Mouse (Mus musculus) embryonic facial prominence, embryonic 10.5 days (tissue): ENCODE results near the gene Cnot3. TPM values are rescaled to one million over a fixed set of nuclear protein-coding genes. Genes with fewer than 3 reads are reported as not detected.
A peak's percentile ranks its signal among the peaks of the same experiment; 100 is the strongest.

Experiments used
- DNase-seq: peaks from one replicate; pipeline ENCODE4 v3.0.0-alpha.2; 2017; ENCODE audit warnings: low spot score
- H3K27ac ChIP-seq: fragments of 300-500 bp; sonication (generic); replicated peaks from 2 replicates; pipeline ENCODE4 v1.5.1; 2016; ENCODE audit warnings: mild to moderate bottlenecking
- H3K27me3 ChIP-seq: fragments of 300-500 bp; sonication (generic); replicated peaks from 2 replicates; pipeline ENCODE4 v1.6.1; 2016; ENCODE audit warnings: low read depth, mild to moderate bottlenecking; ENCODE audit not compliant: poor library complexity, severe bottlenecking
- H3K36me3 ChIP-seq: fragments of 300-500 bp; sonication (generic); replicated peaks from 2 replicates; pipeline ENCODE4 v1.6.1; 2016; ENCODE audit warnings: mild to moderate bottlenecking, moderate library complexity
- H3K4me1 ChIP-seq: fragments of 300-500 bp; sonication (generic); 2 replicates; pipeline ENCODE4 v1.6.1; 2016
- H3K4me3 ChIP-seq: fragments of 300-500 bp; sonication (generic); 2 replicates; pipeline ENCODE4 v1.5.1; 2016; ENCODE audit warnings: mild to moderate bottlenecking, moderate library complexity
- H3K9me3 ChIP-seq: fragments of 300-500 bp; sonication (generic); 2 replicates; pipeline ENCODE4 v1.6.1; 2016; ENCODE audit warnings: mild to moderate bottlenecking
- WGBS: fragments of 180-500 bp; shearing (Covaris S2); methylation state at CpG from one replicate; pipeline ENCODE4 v1.1.7; 2016; 5-methylcytosine and 5-hydroxymethylcytosine counted together
- polyA plus RNA-seq: library from polyadenylated mRNA; unstranded; fragments of >200 nt; fragmentation: Nextera tagmentation; extraction: Ambion mirVana; gene quantifications from 2 replicates; pipeline ENCODE4 v1.2.1, GENCODE M21; 2016

Gene Cnot3
- polyA plus RNA-seq, 1 experiment from 2014 or later = 88.0 TPM

GRCm38 (mm10) chr7:3664524-3665214 lies 19.6 kb downstream of the Cnot3 start:
- Histone ChIP-seq H3K4me1 (peaks cover 36% of the 10 kb centered on the region), H3K4me3 (peak overlapping the region; percentile 83), H3K27ac (peak overlapping the region; percentile 88), H3K9me3 (no peaks in the 10 kb centered on the region), H3K36me3 (peaks cover 41% of the 10 kb centered on the region), H3K27me3 (no peaks in the 10 kb centered on the region)
- 38% methylated on average over 15 of the region's 15 CpGs for WGBS
- DNase-seq = peak; percentile 44

- Histone ChIP-seq H3K27me3 (no peaks in the 10 kb centered on the region), H3K9me3 (no peaks in the 10 kb centered on the region), H3K27ac (peak within 1 kb of the TSS; percentile 88), H3K4me1 (peaks cover 36% of the 10 kb centered on the region), H3K36me3 (peaks cover 33% of the 10 kb centered on the region), H3K4me3 (peak within 1 kb of the TSS; percentile 83)
- peak; percentile 93 for DNase-seq
- WGBS = 5% methylated on average over 45 of the region's 45 CpGs
These were observed 20.4 kb downstream of the Cnot3 start, which contains the start of gene Leng1 for GRCm38 (mm10) chr7:3665215-3666114. Gene Leng1 (minus strand): TSS chr7:3665840.

- Histone ChIP-seq H3K27me3 (no peaks in the 10 kb centered on the region), H3K4me1 (peaks cover 36% of the 10 kb centered on the region), H3K4me3 (peak overlapping the region; percentile 37), H3K27ac (peak overlapping the region; percentile 62; the same call in 1 of the 2 replicates), H3K9me3 (no peaks in the 10 kb centered on the region), H3K36me3 (peaks cover 18% of the 10 kb centered on the region)
- WGBS = 15% methylated on average over 14 of the region's 14 CpGs
- DNase-seq = peak; percentile 32
These were observed 21.9 kb downstream of the Cnot3 start for GRCm38 (mm10) chr7:3666921-3667391.

GRCm38 (mm10) chr7:3674507-3675227 lies 29.6 kb downstream of the Cnot3 start:
- Histone ChIP-seq H3K27me3 (no peaks in the 10 kb centered on the region), H3K36me3 (peaks cover 17% of the 10 kb centered on the region), H3K9me3 (no peaks in the 10 kb centered on the region), H3K4me1 (no peaks in the 10 kb centered on the region), H3K4me3 (0 out of 2 replicates have a peak overlapping the region, but pooled peaks have one; percentile 1), H3K27ac (no peak overlapping the region)
- DNase-seq = peak; percentile 83
- WGBS = 74% methylated on average over 10 of the region's 10 CpGs

- H3K27me3 ChIP-seq = no peaks in the 10 kb centered on the region
- no peak for DNase-seq
- H3K4me1 ChIP-seq = no peaks in the 10 kb centered on the region
- no peak overlapping the region for H3K27ac ChIP-seq
- H3K4me3 ChIP-seq = no peak overlapping the region
- H3K36me3 ChIP-seq = peaks cover 19% of the 10 kb centered on the region
- 73% methylated on average over 3 of the region's 3 CpGs for WGBS
- no peaks in the 10 kb centered on the region for H3K9me3 ChIP-seq
These were observed 30.1 kb downstream of the Cnot3 start for GRCm38 (mm10) chr7:3675228-3675548.

- no peaks in the 10 kb centered on the region for H3K9me3 ChIP-seq
- H3K36me3 ChIP-seq = peaks cover 27% of the 10 kb centered on the region
- no peak overlapping the region for H3K27ac ChIP-seq
- H3K4me1 ChIP-seq = no peaks in the 10 kb centered on the region
- H3K27me3 ChIP-seq = no peaks in the 10 kb centered on the region
- peak overlapping the region; percentile 23; the same call in 1 of the 2 replicates for H3K4me3 ChIP-seq
- DNase-seq = no peak
- WGBS = 90% methylated on average over 12 of the region's 12 CpGs
These were observed 31.3 kb downstream of the Cnot3 start for GRCm38 (mm10) chr7:3676371-3676770.

- H3K4me3 ChIP-seq = peak within 1 kb of the TSS; percentile 23
- 56% methylated on average over 9 of the region's 9 CpGs for WGBS
- H3K9me3 ChIP-seq = no peaks in the 10 kb centered on the region
- H3K27ac ChIP-seq = no peak within 1 kb of the TSS
- H3K4me1 ChIP-seq = no peaks in the 10 kb centered on the region
- no peak for DNase-seq
- H3K27me3 ChIP-seq = no peaks in the 10 kb centered on the region
- H3K36me3 ChIP-seq = peaks cover 29% of the 10 kb centered on the region
These were observed 32.3 kb downstream of the Cnot3 start, which contains the start of gene Tmc4 for GRCm38 (mm10) chr7:3677342-3677741. Gene Tmc4 (minus strand): TSS chr7:3677553.

GRCm38 (mm10) chr7:3683908-3684550 lies 39.0 kb downstream of the Cnot3 start:
- Histone ChIP-seq H3K4me3 (no peak overlapping the region), H3K27ac (no peak overlapping the region), H3K4me1 (no peaks in the 10 kb centered on the region; the same call in 1 of the 2 replicates), H3K36me3 (peaks cover 76% of the 10 kb centered on the region), H3K27me3 (no peaks in the 10 kb centered on the region), H3K9me3 (no peaks in the 10 kb centered on the region)
- no peak for DNase-seq
- WGBS = 87% methylated on average over 10 of the region's 10 CpGs

- no peak overlapping the region for H3K27ac ChIP-seq
- H3K9me3 ChIP-seq = no peaks in the 10 kb centered on the region
- DNase-seq = no peak
- no peak overlapping the region for H3K4me3 ChIP-seq
- 93% methylated on average over 8 of the region's 8 CpGs for WGBS
- no peaks in the 10 kb centered on the region; the same call in 1 of the 2 replicates for H3K4me1 ChIP-seq
- H3K27me3 ChIP-seq = no peaks in the 10 kb centered on the region
- H3K36me3 ChIP-seq = peaks cover 74% of the 10 kb centered on the region
These were observed 39.6 kb downstream of the Cnot3 start for GRCm38 (mm10) chr7:3684698-3685097.

GRCm38 (mm10) chr7:3685400-3686187 lies 40.5 kb downstream of the Cnot3 start:
- H3K9me3 ChIP-seq = no peaks in the 10 kb centered on the region
- peaks cover 76% of the 10 kb centered on the region for H3K36me3 ChIP-seq
- H3K27ac ChIP-seq = no peak overlapping the region
- no peak overlapping the region for H3K4me3 ChIP-seq
- no peaks in the 10 kb centered on the region; the same call in 1 of the 2 replicates for H3K4me1 ChIP-seq
- H3K27me3 ChIP-seq = no peaks in the 10 kb centered on the region
- no peak for DNase-seq
- 81% methylated on average over 31 of the region's 31 CpGs for WGBS

- Histone ChIP-seq H3K27me3 (no peaks in the 10 kb centered on the region), H3K4me3 (peak overlapping the region; percentile 85), H3K9me3 (no peaks in the 10 kb centered on the region), H3K36me3 (peaks cover 49% of the 10 kb centered on the region), H3K27ac (peak overlapping the region; percentile 95), H3K4me1 (peaks cover 25% of the 10 kb centered on the region)
- WGBS = 35% methylated on average over 3 of the region's 3 CpGs
- no peak for DNase-seq
These were observed 46.9 kb downstream of the Cnot3 start for GRCm38 (mm10) chr7:3691919-3692318.
